In genomic region chr8:95302410-95302809, GRCm38 (mm10) we compare ENCODE assay signal across 9 mouse cellular contexts. TPM values are rescaled to one million over a fixed set of nuclear protein-coding genes. Genes with fewer than 3 reads are reported as not detected.
DNase-seq lines count a peak whose midpoint lies in the region; ATAC-seq and TF ChIP-seq lines count a peak whose summit lies in the region.
"Had no signal": no experiment of that assay in that cellular context is flagged by ENCODE, and none has a peak within 500 bp of the region (broad histone marks: within the 10 kb centered on the region; RNA-seq: fewer than 3 reads in every experiment).

No protein-coding gene starts in this region.

- H3K4me1 ChIP-seq in intestine, postnatal 0 days (replicated peaks; ENCODE audit: control insufficient read depth, insufficient read depth, low read length): no peaks in the 10 kb centered on the region
- H3K4me1 ChIP-seq: midbrain, embryonic 12.5 days had no signal

- no peak overlapping the region for H3K4me3 ChIP-seq in layer of hippocampus, adult 2 months
- no peak overlapping the region for H3K4me3 ChIP-seq in intestine, postnatal 0 days (ENCODE audit: low read depth, low read length)
- H3K4me3 ChIP-seq: midbrain, embryonic 12.5 days had no signal

- TF ChIP-seq CTCF in layer of hippocampus, adult 2 months (conservative IDR thresholded peaks at IDR 0.05): peak; percentile 87
- TF ChIP-seq CTCF in brain, embryonic 14.5 days (IDR thresholded peaks at IDR 0.05; ENCODE audit: borderline replicate concordance, extremely low read depth, insufficient read depth, insufficient read length): peak; percentile 63; the same call in 1 of the 2 replicates
- peak; percentile 80 for TF ChIP-seq CTCF in intestine, postnatal 0 days (IDR thresholded peaks at IDR 0.05; ENCODE audit: low read depth)

- no peak for TF ChIP-seq POLR2A in brain, embryonic 14.5 days (IDR thresholded peaks at IDR 0.05; ENCODE audit: borderline replicate concordance, extremely low read depth, insufficient read depth, insufficient read length, poor library complexity, severe bottlenecking)

- no peak for ATAC-seq in intestine, postnatal 0 days

- no peaks in the 10 kb centered on the region for H3K36me3 ChIP-seq in intestine, postnatal 0 days (ENCODE audit: control insufficient read depth, insufficient read depth)
- no peaks in the 10 kb centered on the region for H3K36me3 ChIP-seq in splenic B cell, adult 2 months (ENCODE audit: control insufficient read depth, insufficient read depth, low read length, poor library complexity, severe bottlenecking)
- H3K36me3 ChIP-seq: midbrain, embryonic 12.5 days had no signal

- H3K9ac ChIP-seq in intestine, postnatal 0 days (ENCODE audit: low read depth, low read length): no peak overlapping the region
- H3K9ac ChIP-seq: midbrain, embryonic 12.5 days had no signal

- WGBS in intestine, postnatal 0 days: 24% methylated on average over 5 of the region's 5 CpGs

- H3K9me3 ChIP-seq in intestine, postnatal 0 days (ENCODE audit: control insufficient read depth): no peaks in the 10 kb centered on the region
- H3K9me3 ChIP-seq: midbrain, embryonic 12.5 days had no signal

- DNase-seq in layer of hippocampus, adult 2 months (ENCODE audit: low spot score in 2 of 2): no peak
- DNase-seq in layer of hippocampus, postnatal 10 days (ENCODE audit: low spot score in 2 of 2): no peak
- peak; percentile 41 for DNase-seq in ES-CJ7 (ENCODE audit: low read depth, low spot score)
- peak; percentile 58 for DNase-seq in brain, embryonic 14.5 days (ENCODE audit: low read depth)
- DNase-seq in splenic B cell, adult 2 months (ENCODE audit: low read depth, low spot score): peak; percentile 65
- DNase-seq in left cerebral cortex, adult 8-10 months (ENCODE audit: low spot score in 2 of 2): no peak
- DNase-seq in cerebellum, adult 9-11 months: no peak

- H3K27ac ChIP-seq in layer of hippocampus, adult 2 months: no peak overlapping the region
- H3K27ac ChIP-seq in intestine, postnatal 0 days (ENCODE audit: low read depth, low read length): no peak overlapping the region
- H3K27ac ChIP-seq: midbrain, embryonic 12.5 days had no signal

- no peaks in the 10 kb centered on the region for H3K27me3 ChIP-seq in intestine, postnatal 0 days (replicated peaks; ENCODE audit: control insufficient read depth, insufficient read depth, low read length)
- no peaks in the 10 kb centered on the region for H3K27me3 ChIP-seq in splenic B cell, adult 2 months (ENCODE audit: control insufficient read depth, insufficient read depth, low read length, poor library complexity, severe bottlenecking)
- H3K27me3 ChIP-seq: midbrain, embryonic 12.5 days had no signal

- no peak overlapping the region for H3K4me2 ChIP-seq in intestine, postnatal 0 days (replicated peaks; ENCODE audit: low read depth)
- H3K4me2 ChIP-seq: midbrain, embryonic 12.5 days had no signal

RNA-seq across cellular contexts. Expression of gene Cngb1, which starts 4.0 kb away (rescaled TPM):
- total RNA-seq in layer of hippocampus, adult 2 months (2021): under 1 TPM; 0.84 to 0.93 TPM
- total RNA-seq in layer of hippocampus, postnatal 10 days (2021): under 1 TPM; 0.87 to 0.91 TPM
- polyA plus RNA-seq in brain, embryonic 14.5 days (2012; rRNA removed): 0.35 and 0.53 TPM in 2 replicates
- polyA plus RNA-seq in intestine, postnatal 0 days (2015; fragmentation: Nextera tagmentation; extraction: Ambion mirVana): 0.63 and 0.94 TPM in 2 replicates
- under 1 TPM; 0.25 to 0.53 (median 0.49) TPM for total RNA-seq in left cerebral cortex, adult 8-10 months (2022)

RNA-seq across cellular contexts. Expression of gene Tepp, which starts 8.0 kb away (rescaled TPM):
- under 1 TPM in 1 of 2 experiments, not detected in 1; 0.67 TPM for total RNA-seq in layer of hippocampus, adult 2 months (2021)
- 1 to 10 TPM; 1.4 to 1.7 TPM for total RNA-seq in layer of hippocampus, postnatal 10 days (2021)
- polyA plus RNA-seq in brain, embryonic 14.5 days (2012; rRNA removed): 0.83 and 1.7 TPM in 2 replicates
- 0.46 TPM in 1 of 2 replicates, not detected in the other for polyA plus RNA-seq in intestine, postnatal 0 days (2015; fragmentation: Nextera tagmentation; extraction: Ambion mirVana)
- total RNA-seq in left cerebral cortex, adult 8-10 months (2022): not detected
- polyA plus RNA-seq: midbrain, embryonic 12.5 days had no signal

RNA-seq across cellular contexts. Expression of gene Zfp319, which starts 29.3 kb away (rescaled TPM):
- 10 to 100 TPM; 15.0 to 16.7 TPM for total RNA-seq in layer of hippocampus, adult 2 months (2021)
- total RNA-seq in layer of hippocampus, postnatal 10 days (2021): 10 to 100 TPM; 18.1 to 19.4 TPM
- polyA plus RNA-seq in brain, embryonic 14.5 days (2012; rRNA removed): 25.9 and 33.4 TPM in 2 replicates
- 2.2 and 2.3 TPM in 2 replicates for polyA plus RNA-seq in intestine, postnatal 0 days (2015; fragmentation: Nextera tagmentation; extraction: Ambion mirVana)
- total RNA-seq in left cerebral cortex, adult 8-10 months (2022): 10 to 100 TPM; 14.7 to 16.3 (median 15.3) TPM

RNA-seq across cellular contexts. Expression of gene Usb1, which starts 29.7 kb away (rescaled TPM):
- total RNA-seq in layer of hippocampus, adult 2 months (2021): 10 to 100 TPM in 1 of 2 experiments, 1 to 10 TPM in 1; 9.8 to 13.1 TPM
- total RNA-seq in layer of hippocampus, postnatal 10 days (2021): 10 to 100 TPM; 17.2 to 22.8 TPM
- polyA plus RNA-seq in brain, embryonic 14.5 days (2012; rRNA removed): 39.3 and 54.8 TPM in 2 replicates
- 22.3 and 25.6 TPM in 2 replicates for polyA plus RNA-seq in intestine, postnatal 0 days (2015; fragmentation: Nextera tagmentation; extraction: Ambion mirVana)
- total RNA-seq in left cerebral cortex, adult 8-10 months (2022): 10 to 100 TPM; 11.4 to 13.8 (median 12.2) TPM

RNA-seq across cellular contexts. Expression of gene Mmp15, which starts 49.7 kb away (rescaled TPM):
- 10 to 100 TPM; 13.1 to 14.9 TPM for total RNA-seq in layer of hippocampus, adult 2 months (2021)
- 10 to 100 TPM; 41.2 to 42.5 TPM for total RNA-seq in layer of hippocampus, postnatal 10 days (2021)
- 20.7 and 34.4 TPM in 2 replicates for polyA plus RNA-seq in brain, embryonic 14.5 days (2012; rRNA removed)
- polyA plus RNA-seq in intestine, postnatal 0 days (2015; fragmentation: Nextera tagmentation; extraction: Ambion mirVana): 9.9 and 11.9 TPM in 2 replicates
- 10 to 100 TPM; 16.0 to 17.9 (median 16.8) TPM for total RNA-seq in left cerebral cortex, adult 8-10 months (2022)

Comparison
In these comparisons a context has a peak if more than half of its experiments do, and no peak if none do; other contexts are left out.
1. DNase-seq: peak in ES-CJ7 (single experiment), brain, embryonic 14.5 days (single experiment) and splenic B cell, adult 2 months (single experiment); none in layer of hippocampus, adult 2 months (0 of 2), layer of hippocampus, postnatal 10 days (0 of 2), left cerebral cortex, adult 8-10 months (0 of 2) and cerebellum, adult 9-11 months (single experiment).
2. Peak in every context shown above with its lines, with median percentiles within 50 percentile points of each other: CTCF ChIP-seq.